Mouse (Mus musculus) urinary bladder, postnatal 25 days (tissue): ENCODE data around the gene Zfyve1.

ENCODE experiments used
- DNase-seq: peaks from one replicate; pipeline ENCODE4 v3.0.0; 2022; ENCODE audit warnings: low spot score

The Zfyve1 gene

GRCm38 (mm10) chr12:83523056-83523455 is 74.0 kb downstream of the Zfyve1 start:
- no peak for DNase-seq

- DNase-seq, result no peak
These were observed 75.9 kb downstream of the Zfyve1 start for GRCm38 (mm10) chr12:83521083-83521482.

GRCm38 (mm10) chr12:83520311-83520890 is 76.6 kb downstream of the Zfyve1 start, which contains the start of gene Dcaf4:
Gene Dcaf4 (plus strand): TSS chr12:83520466.
- peak; percentile 97 for DNase-seq

GRCm38 (mm10) chr12:83517580-83517979 is 79.4 kb downstream of the Zfyve1 start:
- DNase-seq, result no peak

GRCm38 (mm10) chr12:83514216-83514615 is 82.8 kb downstream of the Zfyve1 start:
- no peak for DNase-seq

GRCm38 (mm10) chr12:83513185-83513584 is 83.8 kb downstream of the Zfyve1 start:
- no peak for DNase-seq

GRCm38 (mm10) chr12:83512783-83513182 is 84.2 kb downstream of the Zfyve1 start:
- DNase-seq, result no peak

- DNase-seq, result no peak
These were observed 86.4 kb downstream of the Zfyve1 start for GRCm38 (mm10) chr12:83510586-83510985.

- no peak for DNase-seq
These were observed 90.5 kb downstream of the Zfyve1 start for GRCm38 (mm10) chr12:83506543-83506942.

- peak; percentile 55 for DNase-seq
These were observed 94.8 kb downstream of the Zfyve1 start for GRCm38 (mm10) chr12:83502190-83502589.

- no peak for DNase-seq
These were observed 97.8 kb downstream of the Zfyve1 start for GRCm38 (mm10) chr12:83499256-83499655.

- no peak for DNase-seq
These were observed 99.1 kb downstream of the Zfyve1 start for GRCm38 (mm10) chr12:83497959-83498358.

GRCm38 (mm10) chr12:83496736-83497135 is 100.3 kb downstream of the Zfyve1 start:
- no peak for DNase-seq
